Mouse (Mus musculus): ENCODE measurements around the gene Micall1. TPM values are rescaled to one million over a fixed set of nuclear protein-coding genes. Genes with fewer than 3 reads are reported as not detected.
A peak's percentile ranks its signal among the peaks of the same experiment; 100 is the strongest.

Gene Micall1
- polyA plus RNA-seq, 1 experiment from 2014 or later = 12.8 TPM

DNA sequence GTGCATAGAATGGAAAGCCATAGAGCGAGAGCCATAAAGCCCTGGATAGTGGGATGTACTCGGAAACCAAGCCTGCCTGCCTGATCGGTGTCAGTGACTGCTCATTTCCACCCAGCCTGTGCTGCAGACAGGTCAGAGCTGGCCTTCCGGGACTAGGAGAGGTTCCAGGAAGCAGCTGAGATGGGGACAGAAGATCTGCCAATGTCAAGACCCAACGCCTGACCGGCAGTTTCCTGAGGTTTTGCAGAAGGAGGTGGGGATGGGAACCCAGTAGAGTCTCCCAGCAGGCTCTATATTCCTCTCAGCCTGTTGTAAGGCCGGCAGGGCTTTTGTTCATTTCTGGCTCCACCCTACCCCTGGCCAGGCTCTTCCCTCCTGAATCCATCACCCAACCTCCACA is 9.8 kb upstream of the Micall1 start:
- no peak for ATAC-seq (ENCODE audit: insufficient number of reproducible peaks, insufficient read depth, low FRiP score, low TSS enrichment, low read depth)
- H3K4me1 ChIP-seq = peaks cover 37% of the 10 kb centered on the region
- H3K36me3 ChIP-seq = peaks cover 25% of the 10 kb centered on the region
- H3K4me3 ChIP-seq = no peak overlapping the region
- peak overlapping the region; percentile 83 for H3K27ac ChIP-seq
- H3K9ac ChIP-seq = no peak overlapping the region
- H3K27me3 ChIP-seq = no peaks in the 10 kb centered on the region
- H3K4me2 ChIP-seq = no peak overlapping the region
- WGBS = 57% methylated on average over 7 of the region's 7 CpGs
- H3K9me3 ChIP-seq = no peaks in the 10 kb centered on the region

DNA sequence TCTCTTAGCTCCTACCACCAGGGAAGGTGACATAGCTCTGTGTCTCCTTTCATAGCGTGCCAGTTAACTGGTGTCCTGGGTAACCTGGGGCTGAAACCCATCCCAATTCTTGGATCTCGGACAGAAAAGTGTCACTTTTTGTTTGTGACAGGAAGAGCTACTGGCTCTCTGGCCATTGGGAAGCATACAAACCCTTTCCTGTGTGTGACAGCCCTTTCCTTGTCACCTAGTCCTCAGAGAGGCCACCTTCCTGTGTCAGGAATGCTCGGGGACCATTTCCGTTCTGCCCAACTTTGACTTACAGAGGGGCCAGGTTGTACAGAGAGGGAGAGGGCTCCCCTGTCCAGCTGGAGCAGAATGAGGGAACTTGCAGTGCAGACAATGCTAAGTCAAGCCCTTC is 9.2 kb upstream of the Micall1 start:
- H3K4me1 ChIP-seq = peaks cover 37% of the 10 kb centered on the region
- peak overlapping the region; percentile 83; the same call in 1 of the 2 replicates for H3K27ac ChIP-seq

GRCm38 (mm10) chr15:79100391-79100790 is 8.3 kb upstream of the Micall1 start:
- H3K9me3 ChIP-seq = no peaks in the 10 kb centered on the region
- no peak overlapping the region for H3K4me3 ChIP-seq
- H3K36me3 ChIP-seq = peaks cover 11% of the 10 kb centered on the region
- no peak overlapping the region for H3K9ac ChIP-seq
- H3K27ac ChIP-seq = 0 out of 2 replicates have a peak overlapping the region, but pooled peaks have one; percentile 52
- 59% methylated on average over 4 of the region's 4 CpGs for WGBS
- H3K4me1 ChIP-seq = peaks cover 37% of the 10 kb centered on the region
- H3K4me2 ChIP-seq = no peak overlapping the region
- no peak for ATAC-seq (ENCODE audit: insufficient number of reproducible peaks, insufficient read depth, low FRiP score, low TSS enrichment, low read depth)
- H3K27me3 ChIP-seq = no peaks in the 10 kb centered on the region

More for the DNA sequence above, 9.2 kb upstream of the Micall1 start:
- no peak for ATAC-seq (ENCODE audit: insufficient number of reproducible peaks, insufficient read depth, low FRiP score, low TSS enrichment, low read depth)
- Histone ChIP-seq H3K4me3 (no peak overlapping the region), H3K9ac (no peak overlapping the region), H3K36me3 (peaks cover 19% of the 10 kb centered on the region), H3K27me3 (no peaks in the 10 kb centered on the region), H3K9me3 (no peaks in the 10 kb centered on the region), H3K4me2 (no peak overlapping the region)
- 61% methylated on average over 4 of the region's 4 CpGs for WGBS

- H3K27me3 ChIP-seq = no peaks in the 10 kb centered on the region
- no peaks in the 10 kb centered on the region for H3K9me3 ChIP-seq
- H3K36me3 ChIP-seq = peaks cover 1% of the 10 kb centered on the region; the same call in 1 of the 2 replicates
- H3K27ac ChIP-seq = peak overlapping the region; percentile 52
- 0 out of 2 replicates have a peak overlapping the region, but pooled peaks have one; percentile 16 for H3K9ac ChIP-seq
- ATAC-seq (ENCODE audit: insufficient number of reproducible peaks, insufficient read depth, low FRiP score, low TSS enrichment, low read depth) = no peak
- no peak overlapping the region for H3K4me3 ChIP-seq
- H3K4me1 ChIP-seq = peaks cover 37% of the 10 kb centered on the region
- H3K4me2 ChIP-seq = no peak overlapping the region
Observed at GRCm38 (mm10) chr15:79101531-79101930, 7.2 kb upstream of the Micall1 start.

DNA sequence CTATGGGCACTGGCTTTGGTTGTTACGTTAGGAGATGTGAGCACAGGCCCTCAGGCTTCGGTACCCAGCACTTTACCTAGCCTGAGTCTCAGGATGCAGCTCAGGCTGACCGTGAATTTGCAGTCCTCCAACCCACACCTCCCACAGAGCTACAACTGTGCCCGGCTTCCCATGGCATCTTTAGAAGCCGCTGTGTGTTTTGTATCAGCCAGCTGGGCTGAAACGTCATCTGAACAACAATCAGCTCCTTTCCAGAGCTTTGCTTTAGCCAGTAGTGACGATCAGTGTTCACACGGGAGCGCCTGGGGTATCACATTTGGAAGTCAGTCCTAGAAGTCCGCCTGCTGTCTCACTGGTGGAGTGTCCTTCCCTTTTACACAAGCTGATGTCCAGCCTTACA is 5.4 kb upstream of the Micall1 start:
- no peaks in the 10 kb centered on the region for H3K27me3 ChIP-seq
- WGBS = 70% methylated on average over 10 of the region's 10 CpGs
- no peak overlapping the region for H3K4me3 ChIP-seq
- peaks cover 33% of the 10 kb centered on the region for H3K4me1 ChIP-seq
- no peak overlapping the region for H3K27ac ChIP-seq
- H3K9me3 ChIP-seq = no peaks in the 10 kb centered on the region
- no peak for ATAC-seq (ENCODE audit: insufficient number of reproducible peaks, insufficient read depth, low FRiP score, low TSS enrichment, low read depth)
- no peak overlapping the region for H3K4me2 ChIP-seq
- no peak overlapping the region for H3K9ac ChIP-seq
- H3K36me3 ChIP-seq = no peaks in the 10 kb centered on the region

- 40% methylated on average over 2 of the region's 2 CpGs for WGBS
- Histone ChIP-seq H3K4me3 (no peak overlapping the region), H3K9ac (no peak overlapping the region), H3K4me1 (peaks cover 35% of the 10 kb centered on the region), H3K4me2 (no peak overlapping the region), H3K9me3 (no peaks in the 10 kb centered on the region), H3K27ac (no peak overlapping the region), H3K36me3 (0 out of 2 replicates have a peak, but pooled peaks cover under 1% of the 10 kb centered on the region), H3K27me3 (no peaks in the 10 kb centered on the region)
- ATAC-seq (ENCODE audit: insufficient number of reproducible peaks, insufficient read depth, low FRiP score, low TSS enrichment, low read depth) = no peak
Observed at GRCm38 (mm10) chr15:79105804-79106203, 2.9 kb upstream of the Micall1 start.

DNA sequence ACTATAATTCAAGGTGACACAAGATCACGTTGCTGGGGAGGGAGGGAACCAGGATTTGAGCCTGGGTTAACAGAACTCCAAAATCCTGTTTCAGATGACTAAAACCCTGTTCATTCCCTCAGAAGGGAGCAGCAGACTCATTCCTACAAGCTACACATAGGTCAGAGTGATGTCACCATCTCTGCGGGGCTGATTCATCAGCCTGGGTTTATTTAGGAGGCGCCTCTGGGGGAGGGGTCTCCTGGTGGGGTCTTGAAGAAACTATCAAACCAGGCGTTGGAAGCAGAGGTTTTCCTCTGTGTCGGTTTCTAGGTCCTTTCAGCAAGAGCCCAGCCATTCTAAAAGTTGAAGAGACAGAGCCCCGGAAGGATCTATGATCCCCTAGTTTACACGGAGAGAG is 732 bp upstream of the Micall1 start:
- H3K27me3 ChIP-seq = no peaks in the 10 kb centered on the region
- H3K9ac ChIP-seq = peak overlapping the region; percentile 91
- H3K9me3 ChIP-seq = no peaks in the 10 kb centered on the region
- peaks cover 32% of the 10 kb centered on the region for H3K4me1 ChIP-seq
- H3K4me2 ChIP-seq = peak overlapping the region; percentile 85
- no peak for ATAC-seq (ENCODE audit: insufficient number of reproducible peaks, insufficient read depth, low FRiP score, low TSS enrichment, low read depth)
- peaks cover 10% of the 10 kb centered on the region for H3K36me3 ChIP-seq
- WGBS = 15% methylated on average over 7 of the region's 7 CpGs
- H3K4me3 ChIP-seq = peak overlapping the region; percentile 93
- peak overlapping the region; percentile 89 for H3K27ac ChIP-seq

- WGBS = under 1% methylated on average over 46 of the region's 46 CpGs
- H3K9ac ChIP-seq = peak overlapping the region; percentile 91
- H3K27ac ChIP-seq = peak overlapping the region; percentile 89
- peak overlapping the region; percentile 93 for H3K4me3 ChIP-seq
- H3K4me1 ChIP-seq = peaks cover 32% of the 10 kb centered on the region
- H3K9me3 ChIP-seq = no peaks in the 10 kb centered on the region
- H3K36me3 ChIP-seq = peaks cover 16% of the 10 kb centered on the region
- peak; percentile 23 for ATAC-seq (ENCODE audit: insufficient number of reproducible peaks, insufficient read depth, low FRiP score, low TSS enrichment, low read depth)
- H3K4me2 ChIP-seq = peak overlapping the region; percentile 85
- H3K27me3 ChIP-seq = no peaks in the 10 kb centered on the region
Observed at GRCm38 (mm10) chr15:79109321-79109934, 730 bp downstream of the Micall1 start.

DNA sequence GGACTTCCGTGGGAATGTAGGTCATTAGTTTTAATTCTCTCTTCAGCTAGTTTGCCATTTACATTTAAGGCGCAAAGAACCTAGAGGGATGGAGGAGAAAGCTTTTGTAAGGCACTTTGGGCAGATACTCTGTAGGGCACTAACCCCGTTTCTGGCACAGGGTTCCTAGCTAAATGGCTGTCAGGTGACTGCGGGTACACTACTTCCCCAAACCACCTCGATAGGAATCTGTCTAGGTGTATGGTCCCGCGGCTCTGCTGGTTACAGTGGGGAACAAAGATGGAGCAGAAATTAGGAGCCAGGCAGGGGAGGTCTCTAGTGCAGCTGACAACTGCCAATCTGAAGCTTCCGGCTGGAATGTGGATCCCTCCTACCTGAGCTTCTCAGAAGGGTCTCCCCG is 1.3 kb downstream of the Micall1 start:
- no peak for ATAC-seq (ENCODE audit: insufficient number of reproducible peaks, insufficient read depth, low FRiP score, low TSS enrichment, low read depth)
- Histone ChIP-seq H3K4me3 (peak overlapping the region; percentile 93), H3K4me2 (peak overlapping the region; percentile 85), H3K36me3 (peaks cover 22% of the 10 kb centered on the region), H3K4me1 (peaks cover 32% of the 10 kb centered on the region), H3K27ac (no peak overlapping the region), H3K9ac (peak overlapping the region; percentile 91), H3K27me3 (no peaks in the 10 kb centered on the region), H3K9me3 (no peaks in the 10 kb centered on the region)
- WGBS = 11% methylated on average over 9 of the region's 9 CpGs

DNA sequence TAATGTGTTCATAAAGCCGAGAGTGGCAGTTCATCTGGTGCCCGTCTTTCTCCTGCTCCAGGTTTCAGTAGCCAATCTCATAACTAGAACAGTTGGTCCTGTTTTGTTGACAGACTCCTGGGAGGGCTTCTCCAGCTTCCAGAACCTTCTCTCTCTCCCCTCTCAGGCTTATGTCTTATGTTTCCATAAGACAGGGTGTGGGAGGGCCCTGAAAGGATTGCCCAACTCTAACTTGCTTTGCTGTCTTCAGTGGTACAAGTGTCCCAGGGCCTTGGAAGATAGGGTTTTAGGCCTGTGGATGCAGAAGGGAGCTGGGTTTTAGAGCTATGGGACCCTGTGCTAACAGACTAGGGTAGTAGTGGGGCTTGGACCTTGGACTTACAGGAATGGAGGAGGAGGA is 1.8 kb downstream of the Micall1 start:
- Histone ChIP-seq H3K4me3 (peak overlapping the region; percentile 93), H3K4me2 (peak overlapping the region; percentile 85), H3K27ac (no peak overlapping the region), H3K4me1 (peaks cover 32% of the 10 kb centered on the region), H3K9me3 (no peaks in the 10 kb centered on the region), H3K27me3 (no peaks in the 10 kb centered on the region), H3K36me3 (peaks cover 27% of the 10 kb centered on the region), H3K9ac (peak overlapping the region; percentile 91)
- 52% methylated on average over 2 of the region's 2 CpGs for WGBS
- ATAC-seq (ENCODE audit: insufficient number of reproducible peaks, insufficient read depth, low FRiP score, low TSS enrichment, low read depth) = no peak

- peaks cover 32% of the 10 kb centered on the region for H3K4me1 ChIP-seq
- no peak for ATAC-seq (ENCODE audit: insufficient number of reproducible peaks, insufficient read depth, low FRiP score, low TSS enrichment, low read depth)
- no peak overlapping the region; the same call in 1 of the 2 replicates for H3K4me2 ChIP-seq
Observed at GRCm38 (mm10) chr15:79111774-79112173, 3.1 kb downstream of the Micall1 start.

DNA sequence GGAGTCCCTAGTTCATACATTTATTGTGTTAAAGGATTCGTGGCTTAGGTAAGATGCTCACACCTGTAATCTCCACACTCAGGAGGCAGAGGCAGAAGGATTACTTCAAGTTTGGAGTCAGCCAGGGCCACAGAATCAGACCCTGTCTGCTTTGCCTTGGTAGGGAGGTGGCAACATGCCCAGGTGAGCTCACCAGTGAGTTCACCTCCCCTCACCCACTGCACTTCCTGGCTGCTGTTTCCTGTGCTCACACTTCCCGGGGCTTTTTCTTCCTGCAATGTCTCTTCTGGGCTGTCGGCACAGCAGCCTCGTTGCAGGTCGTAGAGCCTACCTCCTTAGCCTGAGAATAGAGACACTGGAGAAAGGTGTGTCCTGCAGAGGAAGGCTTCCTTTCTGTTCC is 6.6 kb downstream of the Micall1 start:
- Histone ChIP-seq H3K36me3 (peaks cover 74% of the 10 kb centered on the region), H3K4me2 (no peak overlapping the region), H3K4me1 (peaks cover 16% of the 10 kb centered on the region), H3K9ac (no peak overlapping the region), H3K4me3 (no peak overlapping the region), H3K27me3 (no peaks in the 10 kb centered on the region), H3K9me3 (no peaks in the 10 kb centered on the region), H3K27ac (no peak overlapping the region)
- WGBS = 58% methylated on average over 5 of the region's 5 CpGs
- no peak for ATAC-seq (ENCODE audit: insufficient number of reproducible peaks, insufficient read depth, low FRiP score, low TSS enrichment, low read depth)

More at GRCm38 (mm10) chr15:79111774-79112173, 3.1 kb downstream of the Micall1 start:
- Histone ChIP-seq H3K27me3 (no peaks in the 10 kb centered on the region), H3K36me3 (peaks cover 39% of the 10 kb centered on the region), H3K9me3 (no peaks in the 10 kb centered on the region), H3K4me3 (no peak overlapping the region), H3K27ac (no peak overlapping the region), H3K9ac (0 out of 2 replicates have a peak overlapping the region, but pooled peaks have one; percentile 41)
- 75% methylated on average over 4 of the region's 4 CpGs for WGBS

All from embryonic facial prominence, embryonic 13.5 days (tissue).